Mouse (Mus musculus): ENCODE results near the gene Copg1. TPM values are rescaled to one million over a fixed set of nuclear protein-coding genes. Genes with fewer than 3 reads are reported as not detected.

Gene Copg1
- polyA plus RNA-seq (2017; shearing (Covaris generic)), result 10 to 100 TPM; 62.2 to 64.2 TPM

DNA sequence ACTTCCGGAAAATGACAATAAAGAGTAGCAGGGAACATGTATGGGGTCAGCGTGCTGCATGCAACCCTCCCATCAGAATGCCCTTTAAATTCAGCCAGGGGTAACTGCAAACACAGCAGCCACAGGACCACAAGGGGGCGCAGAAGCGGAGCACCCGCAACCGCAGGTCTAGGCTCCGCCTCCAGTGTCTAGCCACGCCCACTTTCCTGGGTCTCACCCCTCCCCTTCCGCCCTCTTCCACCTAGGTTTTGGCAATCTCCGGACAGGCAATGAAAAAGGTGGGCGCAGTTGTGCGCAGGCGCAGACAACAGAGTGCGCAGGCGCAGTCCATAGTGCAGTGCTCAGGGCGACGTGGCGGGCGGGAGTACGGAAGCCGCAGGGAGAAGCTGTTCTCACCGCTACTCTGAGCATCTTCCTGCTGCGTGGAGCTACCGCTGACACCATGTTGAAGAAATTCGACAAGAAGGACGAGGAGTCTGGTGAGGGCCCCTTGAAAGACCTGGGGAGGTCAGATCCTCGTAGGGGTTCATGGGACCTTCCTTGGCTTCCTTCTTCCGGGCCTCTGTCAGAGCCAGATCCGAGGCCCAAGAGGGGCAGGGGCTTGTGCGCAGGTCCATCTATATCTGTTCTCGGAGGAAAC is at the start of gene Copg1:
Copg1 (plus strand) TSS at position 221 of the 640 bp plus-strand sequence.
- ATAC-seq, result peak; percentile 86

GRCm38 (mm10) chr6:87838551-87839197 is 48.9 kb upstream of the Copg1 start, which contains the start of gene Isy1:
TSS of gene Isy1 (minus strand) at chr6:87838798.
- ATAC-seq, result peak; percentile 92

GRCm38 (mm10) chr6:87839797-87840341 is 47.7 kb upstream of the Copg1 start:
- ATAC-seq, result no peak

GRCm38 (mm10) chr6:87841635-87842034 is 46.0 kb upstream of the Copg1 start:
- no peak for ATAC-seq

DNA sequence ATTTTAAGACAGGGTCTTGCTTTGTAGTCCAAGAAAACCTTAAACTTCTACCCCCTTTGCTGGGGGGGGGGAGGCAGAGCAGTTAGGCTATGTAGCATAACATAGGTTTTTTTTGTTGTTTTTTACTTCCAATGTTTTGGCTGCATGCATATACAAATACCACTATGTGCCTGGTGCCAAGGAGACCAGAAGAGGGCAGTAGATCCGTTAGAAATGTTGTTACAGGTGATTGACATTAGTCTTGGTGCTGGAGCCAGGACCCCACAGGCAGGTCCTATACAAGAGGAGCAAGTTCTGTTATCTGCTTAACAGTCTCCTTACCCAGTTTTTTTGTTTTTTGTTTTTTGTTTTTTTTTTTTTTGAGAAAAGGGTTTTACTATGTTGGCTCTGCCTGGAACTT is 45.4 kb upstream of the Copg1 start:
- no peak for ATAC-seq

DNA sequence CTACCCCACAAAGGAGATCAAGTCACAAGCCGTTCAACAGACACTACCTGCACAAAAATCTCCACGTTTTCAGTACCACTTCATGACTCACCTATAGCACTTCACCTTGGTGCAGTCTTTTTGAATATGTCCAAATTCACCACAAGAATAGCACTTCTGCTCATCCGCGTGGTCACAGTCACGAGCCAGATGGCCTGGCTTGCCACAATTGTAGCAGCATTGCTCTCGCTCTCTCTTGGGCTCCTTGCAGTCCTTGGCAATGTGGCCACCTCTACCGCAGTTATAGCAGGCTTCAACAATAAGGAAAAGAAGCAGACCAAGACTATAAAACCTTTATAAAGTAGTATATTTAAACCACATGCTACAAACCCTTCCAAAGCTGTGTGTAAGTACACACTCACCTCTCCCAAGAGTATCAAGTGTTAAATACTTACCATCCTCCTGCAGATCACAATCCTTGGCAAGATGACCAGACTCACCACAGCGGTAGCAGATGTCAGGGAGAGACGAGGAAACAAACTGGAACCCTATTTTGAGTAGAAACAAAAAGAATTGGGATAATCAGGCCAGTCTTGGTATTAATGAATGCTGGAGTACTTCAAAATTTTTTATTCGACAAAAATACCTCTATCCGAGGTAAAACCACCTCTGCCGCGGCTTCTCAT is 42.5 kb upstream of the Copg1 start:
- ATAC-seq, result no peak

DNA sequence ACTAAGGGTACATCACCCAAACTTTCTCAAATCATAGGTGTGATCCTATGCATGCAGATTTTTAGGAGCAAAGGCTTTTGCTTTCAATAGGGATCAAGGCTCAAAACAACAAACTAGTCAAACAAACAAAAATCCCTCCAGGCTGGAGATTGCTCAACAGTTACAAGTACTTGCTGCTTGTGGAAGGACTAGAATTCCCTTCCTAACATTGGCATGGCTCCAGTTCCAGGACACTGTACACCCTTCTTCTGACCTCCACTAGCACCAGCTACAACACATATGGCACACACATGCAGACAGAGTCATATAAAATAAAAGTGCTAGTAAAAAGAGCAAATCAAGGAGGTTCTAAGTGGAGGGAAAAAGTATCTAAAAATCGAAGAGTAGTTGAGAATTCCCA is 40.8 kb upstream of the Copg1 start:
- no peak for ATAC-seq

- ATAC-seq, result no peak
Observed at GRCm38 (mm10) chr6:87849780-87850154, 37.8 kb upstream of the Copg1 start.

GRCm38 (mm10) chr6:87850155-87850899 is 37.3 kb upstream of the Copg1 start:
- ATAC-seq, result peak; percentile 19

- peak; percentile 94 for ATAC-seq
Observed at GRCm38 (mm10) chr6:87850900-87851614, 36.6 kb upstream of the Copg1 start, which contains the start of gene Cnbp. TSS of gene Cnbp (minus strand) at chr6:87851106.

GRCm38 (mm10) chr6:87851871-87852270 is 35.7 kb upstream of the Copg1 start:
- ATAC-seq, result no peak

- no peak for ATAC-seq
Observed at GRCm38 (mm10) chr6:87853446-87853845, 34.2 kb upstream of the Copg1 start.

GRCm38 (mm10) chr6:87857071-87857470 is 30.5 kb upstream of the Copg1 start:
- no peak for ATAC-seq

GRCm38 (mm10) chr6:87866211-87866610 is 21.4 kb upstream of the Copg1 start:
- ATAC-seq, result no peak

DNA sequence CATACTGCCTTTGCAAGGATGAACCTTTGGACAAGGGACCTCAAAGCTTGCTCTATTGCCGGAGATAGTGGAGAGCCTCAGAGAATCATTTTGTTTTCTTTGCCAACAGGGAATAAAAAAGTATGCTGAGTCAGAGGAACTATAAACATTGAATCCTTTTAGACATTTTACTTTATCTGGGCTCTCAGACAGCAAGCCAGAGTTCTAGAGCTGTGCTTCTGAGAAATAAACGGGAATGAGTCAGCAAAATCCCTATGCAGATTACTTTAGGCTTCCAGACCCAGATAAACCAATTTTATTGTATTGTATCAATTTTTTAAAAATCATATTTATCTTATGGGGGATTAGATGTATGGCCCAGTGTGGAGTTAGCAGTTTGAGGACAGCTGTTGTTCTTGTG is 20.4 kb upstream of the Copg1 start:
- no peak for ATAC-seq

DNA sequence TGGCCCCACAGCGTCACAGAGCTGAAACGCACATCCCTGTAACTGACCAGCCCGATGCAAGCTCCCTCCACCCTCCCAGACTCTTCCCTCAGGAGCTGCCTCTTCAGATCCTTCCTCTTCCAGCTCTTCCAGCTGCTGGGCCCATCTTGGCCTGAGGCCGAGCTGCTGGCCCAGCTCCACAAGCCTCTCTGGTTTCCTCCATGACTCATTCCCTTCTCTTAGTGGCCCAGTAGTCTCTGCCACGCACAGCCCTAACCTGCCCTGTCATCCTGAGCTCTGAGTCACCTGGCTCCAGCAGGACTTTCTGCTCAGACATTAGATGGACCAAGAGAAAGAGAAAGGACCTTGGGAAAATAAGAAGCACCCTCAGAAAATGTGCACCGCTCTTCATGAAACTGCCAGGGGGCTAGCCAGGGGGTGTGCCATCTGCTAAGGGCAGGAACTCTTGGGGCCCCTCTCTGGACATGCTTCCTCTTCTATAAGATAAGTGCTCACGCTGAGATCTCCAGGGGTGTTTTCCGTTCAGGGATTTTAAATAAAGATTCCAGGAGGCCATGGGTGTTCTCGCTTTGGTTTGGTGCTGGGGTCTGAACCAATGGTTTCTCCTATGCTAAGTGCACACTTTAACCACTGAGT is 18.6 kb upstream of the Copg1 start:
- no peak for ATAC-seq

DNA sequence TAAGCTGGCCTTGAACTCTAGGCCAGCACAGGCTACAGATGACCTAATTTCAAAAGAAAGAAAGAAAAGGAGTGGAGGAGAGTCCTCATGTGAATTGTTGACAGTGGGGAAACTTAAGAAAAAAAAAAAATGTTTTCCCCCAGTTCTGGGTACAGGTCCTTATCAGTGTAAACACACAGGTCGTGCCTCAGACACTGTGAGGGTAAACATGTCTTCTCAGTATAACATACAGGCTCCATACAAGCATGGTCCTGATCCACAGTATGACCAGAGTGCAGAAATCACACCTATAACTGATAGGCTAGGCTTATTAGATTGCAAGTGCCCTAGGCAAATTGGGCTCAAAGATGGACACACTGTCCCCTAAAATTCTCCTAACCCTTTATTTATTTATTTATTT is 17.2 kb upstream of the Copg1 start:
- ATAC-seq, result no peak

DNA sequence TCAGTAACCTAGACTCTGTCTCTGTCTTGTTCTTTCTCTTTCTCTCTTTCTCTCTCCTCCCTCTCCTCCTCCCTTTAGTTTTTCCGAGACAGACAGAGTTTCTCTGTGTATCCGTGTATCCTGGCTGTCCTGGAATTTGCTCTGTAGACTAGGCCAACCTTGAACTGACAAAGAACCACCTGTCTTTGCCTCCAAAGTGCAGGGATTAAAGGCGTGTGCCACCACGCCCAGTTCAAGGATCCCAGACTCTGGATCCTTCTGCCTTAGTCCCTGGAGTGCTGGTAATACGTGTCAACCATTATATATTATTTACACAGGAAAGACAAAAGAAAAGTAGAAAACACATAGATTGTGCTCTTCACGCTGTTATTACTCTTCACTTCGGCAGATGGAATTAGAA is 16.4 kb upstream of the Copg1 start:
- no peak for ATAC-seq

DNA sequence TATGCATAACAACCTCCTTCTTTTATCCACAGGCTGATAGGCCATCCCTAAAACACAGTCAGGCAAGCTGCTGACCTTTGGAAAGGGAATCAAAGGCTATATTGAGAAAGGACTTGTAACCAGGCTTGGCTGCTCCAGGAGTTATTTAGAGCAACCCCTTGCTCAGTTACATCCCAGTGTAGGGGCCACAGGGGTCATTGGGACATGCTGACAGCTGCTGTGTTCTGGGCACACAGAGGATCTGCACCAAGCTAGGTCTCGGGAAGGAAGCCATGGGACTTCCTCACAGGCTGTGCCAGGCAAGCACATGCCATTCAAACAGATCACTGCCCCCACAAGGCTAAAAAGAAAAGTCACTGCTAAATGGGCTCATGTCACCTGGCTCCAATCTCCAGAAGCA is 14.5 kb upstream of the Copg1 start:
- ATAC-seq, result no peak

GRCm38 (mm10) chr6:87873963-87874362 is 13.7 kb upstream of the Copg1 start:
- no peak for ATAC-seq

- ATAC-seq, result no peak
Observed at GRCm38 (mm10) chr6:87875083-87875482, 12.5 kb upstream of the Copg1 start.

DNA sequence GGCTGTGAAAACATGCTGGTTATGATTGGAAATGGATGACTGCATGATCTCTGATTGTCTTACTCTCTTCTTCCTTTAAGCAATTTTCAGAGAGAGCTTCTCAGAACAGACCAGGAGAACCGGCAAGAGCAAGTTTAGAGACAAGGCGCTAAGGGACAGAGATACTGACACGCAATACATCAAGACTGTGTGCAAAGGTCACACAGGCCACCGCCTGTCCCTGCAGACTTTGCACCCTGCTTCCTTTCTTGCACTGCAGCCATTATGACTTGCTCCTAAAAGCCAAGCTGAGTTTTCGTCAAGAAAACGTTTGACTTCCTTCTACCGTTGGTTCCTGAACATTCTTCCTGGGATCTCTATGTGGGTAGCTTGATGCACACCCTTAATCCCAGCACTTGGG is 12.1 kb upstream of the Copg1 start:
- ATAC-seq, result no peak

All from activated CD4-positive, CD25-positive, alpha-beta regulatory T cell, adult 4 months (primary cell).